Mouse (Mus musculus): ENCODE measurements around the gene Brpf3.

DNA sequence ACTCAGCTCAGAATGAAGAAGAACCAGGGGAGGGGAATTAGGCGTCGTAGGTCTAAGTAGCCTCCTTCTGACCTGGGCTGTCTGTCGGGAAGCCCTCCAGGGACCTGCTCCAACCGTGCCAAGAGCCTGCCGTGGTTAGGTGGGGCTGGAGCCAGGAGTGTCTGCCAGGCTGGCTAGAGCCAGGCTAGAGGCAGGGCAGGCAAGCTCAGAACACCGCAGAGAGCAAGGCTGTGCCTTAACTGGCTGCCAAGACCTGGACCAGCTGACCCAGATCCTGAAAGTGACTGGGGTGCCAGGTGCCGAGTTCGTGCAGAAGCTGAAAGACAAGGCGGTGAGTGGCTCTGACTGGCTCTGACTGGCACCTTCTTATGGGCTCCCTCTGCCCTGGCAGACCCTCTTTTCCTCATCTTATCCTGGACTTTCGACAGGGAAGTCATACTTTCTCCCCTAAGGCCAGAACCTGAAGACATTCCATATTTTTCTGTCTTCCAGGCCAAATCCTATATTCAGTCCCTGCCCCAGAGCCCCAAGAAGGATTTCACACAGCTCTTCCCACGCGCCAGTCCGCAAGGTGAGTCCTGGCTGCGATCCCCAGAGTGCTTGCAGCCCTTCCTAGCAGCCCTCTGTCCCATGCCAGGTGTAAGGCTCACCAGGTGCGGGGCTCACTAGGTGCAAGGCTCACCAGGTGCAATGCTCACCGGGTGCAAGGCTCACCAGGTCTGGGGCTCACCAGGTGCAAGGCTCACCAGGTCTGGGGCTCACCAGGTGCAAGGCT lies 23.5 kb upstream of the Brpf3 start:
- TF ChIP-seq POLR2A (IDR thresholded peaks at IDR 0.05; ENCODE audit: borderline replicate concordance, extremely low read depth, low read depth, low read length) (no peak), CTCF (IDR thresholded peaks at IDR 0.05; ENCODE audit: insufficient read depth, low read length) (no peak)

Measured in lung, adult 2 months (tissue).